Mouse (Mus musculus) heart, embryonic 14.5 days (tissue): ENCODE data around the gene Ick. TPM values are rescaled to one million over a fixed set of nuclear protein-coding genes. Genes with fewer than 3 reads are reported as not detected.

Experiments used
- ATAC-seq: fragments of 200-750 bp; cut with Nextera tagmentation; 2 replicates; pipeline ENCODE4 v1.8.0; 2017; ENCODE audit warnings: low read depth, moderate TSS enrichment; ENCODE audit not compliant: insufficient number of reproducible peaks, insufficient read depth, low FRiP score
- H3K27ac ChIP-seq, 2 experiments: fragments of 200-500 bp in 1 of 2; fragments of 300-500 bp in 1 of 2; sonication (generic) in 1 of 2; replicated peaks in 1 of 2; 2 replicates each; pipeline ENCODE4 v1.5.1; 2012 to 2014; ENCODE audit warnings: low read depth in 2 of 2, low read length in 2 of 2, control low read depth in 1 of 2, mild to moderate bottlenecking in 1 of 2, mixed read lengths in 1 of 2; ENCODE audit not compliant: control insufficient read depth in 1 of 2, insufficient read depth in 1 of 2
- H3K27me3 ChIP-seq: fragments of 300-500 bp; sonication (generic); 2 replicates; pipeline ENCODE4 v1.6.1; 2014; ENCODE audit warnings: mild to moderate bottlenecking, low read length, control low read depth; ENCODE audit not compliant: control insufficient read depth, insufficient read depth
- H3K36me3 ChIP-seq: fragments of 300-500 bp; sonication (generic); 2 replicates; pipeline ENCODE4 v1.6.1; 2014; ENCODE audit warnings: mild to moderate bottlenecking, control low read depth, low read length, mixed read lengths; ENCODE audit not compliant: control insufficient read depth, insufficient read depth
- H3K4me1 ChIP-seq, 2 experiments: fragments of 200-500 bp in 1 of 2; fragments of 300-500 bp in 1 of 2; sonication (generic) in 1 of 2; 2 replicates each; pipeline ENCODE4 v1.6.1; 2012 to 2014; ENCODE audit warnings: low read length in 2 of 2, control low read depth in 1 of 2, mixed read lengths in 1 of 2; ENCODE audit not compliant: control insufficient read depth in 2 of 2, insufficient read depth in 2 of 2
- H3K4me2 ChIP-seq: fragments of 300-500 bp; sonication (generic); 2 replicates; pipeline ENCODE4 v1.6.1; 2014; ENCODE audit warnings: mild to moderate bottlenecking, low read length
- H3K4me3 ChIP-seq, 2 experiments: fragments of 200-500 bp in 1 of 2; fragments of 300-500 bp in 1 of 2; sonication (generic) in 1 of 2; 2 replicates each; pipeline ENCODE4 v1.5.1; 2012 to 2014; ENCODE audit warnings: low read length in 2 of 2, mild to moderate bottlenecking in 2 of 2, control low read depth in 1 of 2, low read depth in 1 of 2, moderate library complexity in 1 of 2; ENCODE audit not compliant: control insufficient read depth in 1 of 2, insufficient read depth in 1 of 2
- H3K9ac ChIP-seq: fragments of 300-500 bp; sonication (generic); 2 replicates; pipeline ENCODE4 v1.6.1; 2014; ENCODE audit warnings: mild to moderate bottlenecking, low read length
- H3K9me3 ChIP-seq: fragments of 300-500 bp; sonication (generic); 2 replicates; pipeline ENCODE4 v1.6.1; 2016; ENCODE audit warnings: low read length, control low read depth; ENCODE audit not compliant: control insufficient read depth
- WGBS: fragments of 180-500 bp; shearing (Covaris S2); extraction: QIAGEN DNeasy Blood & Tissue Kit; methylation state at CpG from one replicate; pipeline ENCODE4 v1.1.7; 2014; 5-methylcytosine and 5-hydroxymethylcytosine counted together
- polyA plus RNA-seq: library from polyadenylated mRNA; unstranded; fragments of >200 nt; fragmentation: Nextera tagmentation; extraction: Ambion mirVana; gene quantifications from 2 replicates; pipeline ENCODE4 v1.2.1, GENCODE M21; 2014

Ick gene
- polyA plus RNA-seq, 1 experiment from 2014 or later = 16.0 TPM

- H3K27ac ChIP-seq = peak overlapping the region; percentile 89 to 90
- no peaks in the 10 kb centered on the region for H3K27me3 ChIP-seq
- H3K4me2 ChIP-seq = peak overlapping the region; percentile 76
- H3K4me3 ChIP-seq = peak overlapping the region; percentile 90 to 94
- WGBS = 2% methylated on average over 47 of the region's 47 CpGs
- H3K36me3 ChIP-seq = no peaks in the 10 kb centered on the region
- ATAC-seq = peak; percentile 74
- H3K9me3 ChIP-seq = no peaks in the 10 kb centered on the region
- H3K9ac ChIP-seq = peak overlapping the region; percentile 96
- H3K4me1 ChIP-seq = peaks cover 9 to 31% of the 10 kb centered on the region in 2 experiments
Measured at GRCm38 (mm10) chr9:78112770-78113537, 4.0 kb downstream of the Ick start.

DNA sequence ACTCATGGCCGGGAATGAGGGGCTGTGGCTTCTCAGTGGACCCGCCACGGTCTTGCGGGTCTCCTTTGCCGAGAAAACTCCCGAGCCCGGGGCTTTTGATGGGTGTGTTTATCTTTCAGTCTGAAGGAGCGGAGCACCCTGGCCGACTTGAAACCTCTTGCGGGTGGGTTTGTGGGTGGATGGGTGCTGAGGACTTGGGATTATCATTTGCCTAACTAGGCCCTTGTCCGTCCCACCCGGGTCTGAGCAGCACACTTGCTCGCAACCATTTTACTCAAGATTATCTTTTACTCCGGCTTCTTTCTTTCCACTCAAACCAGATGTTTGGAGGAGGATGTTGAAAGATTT lies 4.5 kb downstream of the Ick start:
- H3K4me2 ChIP-seq = peak overlapping the region; percentile 76
- H3K27ac ChIP-seq = peak overlapping the region; percentile 89 to 90
- H3K36me3 ChIP-seq = no peaks in the 10 kb centered on the region
- H3K9ac ChIP-seq = peak overlapping the region; percentile 96
- H3K4me3 ChIP-seq = peak overlapping the region; percentile 90 to 94
- no peaks in the 10 kb centered on the region for H3K9me3 ChIP-seq
- H3K4me1 ChIP-seq = peaks cover 9 to 33% of the 10 kb centered on the region in 2 experiments
- H3K27me3 ChIP-seq = no peaks in the 10 kb centered on the region
- no peak for ATAC-seq
- under 1% methylated on average over 14 of the region's 14 CpGs for WGBS

GRCm38 (mm10) chr9:78115746-78116145 lies 6.8 kb downstream of the Ick start:
- ATAC-seq = no peak
- Histone ChIP-seq H3K4me2 (no peak overlapping the region), H3K27ac (no peak overlapping the region), H3K9me3 (no peaks in the 10 kb centered on the region), H3K4me3 (no peak overlapping the region), H3K4me1 (peaks cover 9 to 34% of the 10 kb centered on the region in 2 experiments), H3K36me3 (no peaks in the 10 kb centered on the region), H3K9ac (no peak overlapping the region), H3K27me3 (no peaks in the 10 kb centered on the region)
- 82% methylated on average over 9 of the region's 9 CpGs for WGBS

- no peaks in the 10 kb centered on the region for H3K36me3 ChIP-seq
- no peak overlapping the region for H3K4me3 ChIP-seq
- no peaks in the 10 kb centered on the region for H3K9me3 ChIP-seq
- WGBS = 61% methylated on average over 2 of the region's 2 CpGs
- no peaks in the 10 kb centered on the region for H3K27me3 ChIP-seq
- H3K4me2 ChIP-seq = no peak overlapping the region
- no peak overlapping the region for H3K9ac ChIP-seq
- H3K27ac ChIP-seq = no peak overlapping the region
- peaks cover 22 to 53% of the 10 kb centered on the region in 2 experiments for H3K4me1 ChIP-seq
- no peak for ATAC-seq
Measured at GRCm38 (mm10) chr9:78117690-78118089, 8.7 kb downstream of the Ick start.

DNA sequence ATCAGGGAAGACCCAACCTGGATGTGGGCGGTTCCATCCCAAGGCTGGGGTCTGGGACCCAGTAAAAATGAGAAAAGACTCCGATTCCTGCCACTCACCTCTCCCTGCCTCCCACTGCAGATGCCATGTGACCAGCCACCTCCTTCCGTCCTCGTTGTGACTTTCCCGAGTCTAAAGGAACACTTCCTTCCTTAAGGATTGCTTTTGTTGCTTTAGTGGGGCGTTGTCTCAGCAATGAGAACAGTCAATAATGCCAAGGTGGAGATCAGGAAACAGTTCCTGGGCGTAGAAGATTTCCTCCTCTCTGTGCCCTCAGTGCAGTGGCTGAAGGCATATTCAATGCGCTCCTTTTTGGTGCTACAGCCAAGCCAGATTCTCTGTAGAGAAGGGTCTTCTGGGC lies 12.4 kb downstream of the Ick start:
- Histone ChIP-seq H3K9me3 (no peaks in the 10 kb centered on the region), H3K36me3 (no peaks in the 10 kb centered on the region), H3K27me3 (no peaks in the 10 kb centered on the region), H3K9ac (peak overlapping the region; percentile 5; the same call in 1 of the 2 replicates), H3K4me1 (peaks cover 13 to 39% of the 10 kb centered on the region in 2 experiments), H3K4me3 (no peak overlapping the region), H3K27ac (peak overlapping the region; percentile 63 to 66), H3K4me2 (peak overlapping the region; percentile 6; the same call in 1 of the 2 replicates)
- ATAC-seq = no peak
- 56% methylated on average over 8 of the region's 8 CpGs for WGBS

DNA sequence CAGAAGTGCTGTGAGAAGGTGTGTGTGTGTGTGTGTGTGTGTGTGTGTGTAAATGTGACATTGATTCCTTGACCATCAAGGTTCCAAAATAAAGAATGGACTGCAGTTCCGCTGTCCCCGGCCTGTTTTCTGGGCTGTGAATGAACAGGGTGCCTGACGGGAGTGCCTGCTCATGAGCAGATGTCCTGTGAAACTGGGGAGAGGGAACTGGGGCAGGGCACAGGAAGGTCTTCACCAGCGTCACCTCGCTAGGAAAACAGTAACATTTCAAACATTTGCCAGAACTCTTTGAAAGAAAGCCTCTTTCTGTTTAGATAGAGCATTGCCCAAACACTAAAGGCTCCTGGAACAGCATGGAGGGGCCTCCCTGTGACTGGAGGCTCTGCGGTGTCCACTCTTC lies 13.0 kb downstream of the Ick start:
- ATAC-seq = no peak
- Histone ChIP-seq H3K4me2 (no peak overlapping the region), H3K9me3 (no peaks in the 10 kb centered on the region), H3K9ac (peak overlapping the region; percentile 5; the same call in 1 of the 2 replicates), H3K27me3 (no peaks in the 10 kb centered on the region), H3K36me3 (no peaks in the 10 kb centered on the region), H3K4me1 (peaks cover 13 to 39% of the 10 kb centered on the region in 2 experiments), H3K4me3 (no peak overlapping the region), H3K27ac (peak overlapping the region; percentile 66 to 68)
- WGBS = 50% methylated on average over 6 of the region's 6 CpGs

- Histone ChIP-seq H3K36me3 (no peaks in the 10 kb centered on the region), H3K9ac (no peak overlapping the region), H3K9me3 (no peaks in the 10 kb centered on the region), H3K27ac (no peak overlapping the region), H3K4me2 (no peak overlapping the region), H3K4me3 (no peak overlapping the region), H3K27me3 (no peaks in the 10 kb centered on the region), H3K4me1 (peaks cover 13 to 30% of the 10 kb centered on the region in 2 experiments)
- 73% methylated on average over 7 of the region's 7 CpGs for WGBS
- peak; percentile 26; the same call in 1 of the 2 replicates for ATAC-seq
Measured at GRCm38 (mm10) chr9:78122939-78123712, 14.1 kb downstream of the Ick start.
